Mouse (Mus musculus): ENCODE data around the gene Dck. TPM values are rescaled to one million over a fixed set of nuclear protein-coding genes. Genes with fewer than 3 reads are reported as not detected.

Gene Dck
- 22.9 and 23.5 TPM in 2 replicates for polyA plus RNA-seq (2012; rRNA removed)

GRCm38 (mm10) chr5:88764987-88765481 lies at the start of gene Dck:
TSS of gene Dck (plus strand) at chr5:88764996.

GRCm38 (mm10) chr5:88720116-88721002 lies 44.4 kb upstream of the Dck start, which contains the start of gene Mob1b:
TSS of gene Mob1b (plus strand) at chr5:88720855.

Other genes with a start within 250 kb of the Dck start
- 0.11 and 0.13 TPM in 2 replicates for gene Jchain, start 237.1 kb upstream of the Dck start, polyA plus RNA-seq (2012; rRNA removed)
- gene Utp3, start 210.5 kb upstream of the Dck start, polyA plus RNA-seq (2012; rRNA removed), result 18.9 and 21.1 TPM in 2 replicates
- gene Rufy3, start 200.0 kb upstream of the Dck start, polyA plus RNA-seq (2012; rRNA removed), result 6.7 and 8.0 TPM in 2 replicates
- gene Grsf1, start 88.8 kb upstream of the Dck start, polyA plus RNA-seq (2012; rRNA removed), result 23.6 and 23.8 TPM in 2 replicates
- 7.7 and 8.2 TPM in 2 replicates for gene Mob1b, start 44.1 kb upstream of the Dck start, polyA plus RNA-seq (2012; rRNA removed)
- gene Slc4a4, start 121.8 kb downstream of the Dck start, polyA plus RNA-seq (2012; rRNA removed), result 1.7 and 1.8 TPM in 2 replicates

Measured in liver, embryonic 18 days (tissue).